Mouse (Mus musculus) liver, adult 2 months (tissue): ENCODE data around the gene Alox5. TPM values are rescaled to one million over a fixed set of nuclear protein-coding genes. Genes with fewer than 3 reads are reported as not detected.

Source experiments
- DNase-seq: peaks from one replicate; pipeline ENCODE4 v3.0.0-alpha.2; 2011; ENCODE audit warnings: low read depth, low spot score; ENCODE audit errors: extremely low read depth
- H3K27ac ChIP-seq: fragments of 200-500 bp; replicated peaks from 2 replicates; pipeline ENCODE4 v1.5.1; 2012; ENCODE audit warnings: low read depth, mild to moderate bottlenecking, control low read depth, inconsistent platforms, low read length; ENCODE audit not compliant: insufficient read depth
- H3K27me3 ChIP-seq: fragments of 200-500 bp; 2 replicates; pipeline ENCODE4 v1.6.1; 2012; ENCODE audit warnings: mild to moderate bottlenecking, moderate library complexity, low read length, inconsistent platforms; ENCODE audit not compliant: control insufficient read depth, insufficient read depth
- H3K36me3 ChIP-seq: fragments of 200-500 bp; 2 replicates; pipeline ENCODE4 v1.6.1; 2012; ENCODE audit warnings: low read length, inconsistent platforms; ENCODE audit not compliant: control insufficient read depth, insufficient read depth
- H3K4me1 ChIP-seq: fragments of 200-500 bp; 2 replicates; pipeline ENCODE4 v1.6.1; 2011; ENCODE audit warnings: low read length; ENCODE audit not compliant: control insufficient read depth, insufficient read depth
- H3K4me3 ChIP-seq: fragments of 200-500 bp; 2 replicates; pipeline ENCODE4 v1.5.1; 2011; ENCODE audit warnings: low read depth, mild to moderate bottlenecking, control low read depth, low read length, moderate library complexity; ENCODE audit not compliant: insufficient read depth
- H3K79me2 ChIP-seq: fragments of 200-500 bp; 2 replicates; pipeline ENCODE4 v1.6.1; 2012; ENCODE audit warnings: inconsistent platforms, mild to moderate bottlenecking, low read length, moderate library complexity; ENCODE audit not compliant: control insufficient read depth, insufficient read depth
- H3K9ac ChIP-seq: fragments of 200-500 bp; 2 replicates; pipeline ENCODE4 v1.6.1; 2012; ENCODE audit warnings: low read depth, mild to moderate bottlenecking, control low read depth, inconsistent platforms, low read length
- CTCF ChIP-seq: fragments of 200-500 bp; IDR thresholded peaks from 2 replicates; pipeline ENCODE4 v1.5.1; 2011; ENCODE audit warnings: low read depth, low read length, control low read depth
- POLR2A ChIP-seq: fragments of 200-500 bp; IDR thresholded peaks from 2 replicates; pipeline ENCODE4 v1.6.1; 2011; ENCODE audit warnings: low read length, control low read depth; ENCODE audit not compliant: insufficient read depth; ENCODE audit errors: extremely low read depth
- WGBS: fragments of 180-500 bp; shearing (Covaris S2); methylation state at CpG from one replicate; pipeline ENCODE4 v1.1.7; 2018; 5-methylcytosine and 5-hydroxymethylcytosine counted together
- polyA plus RNA-seq: library from polyadenylated mRNA; depleted of rRNA; stranded (reverse); fragments of >200 nt; gene quantifications from 2 replicates; pipeline ENCODE4 v1.2.3, GENCODE M21; 2012
- total RNA-seq: library from RNA; depleted of rRNA; stranded (reverse); fragments of >200 nt; gene quantifications from 2 replicates; pipeline ENCODE4 v1.2.3, GENCODE M21; 2014

Gene Alox5
- total and polyA plus RNA-seq, 2 experiments, result 0.07 to 0.09 TPM

- 100% methylated on average over 1 of the region's 1 CpGs for WGBS
- H3K27ac ChIP-seq, result no peak overlapping the region
- no peak for DNase-seq
Observed at GRCm38 (mm10) chr6:116388068-116388467, 72.9 kb downstream of the Alox5 start.

GRCm38 (mm10) chr6:116386506-116386905 lies 74.5 kb downstream of the Alox5 start:
- Histone ChIP-seq H3K4me1 (peaks cover 10% of the 10 kb centered on the region), H3K4me3 (no peak overlapping the region), H3K36me3 (peaks cover 2% of the 10 kb centered on the region; the same call in 1 of the 2 replicates), H3K9ac (no peak overlapping the region), H3K27me3 (no peaks in the 10 kb centered on the region), H3K79me2 (peaks cover 6% of the 10 kb centered on the region; the same call in 1 of the 2 replicates), H3K27ac (no peak overlapping the region)
- TF ChIP-seq POLR2A, result no peak
- no peak for TF ChIP-seq CTCF
- WGBS, result 67% methylated on average over 3 of the region's 3 CpGs
- no peak for DNase-seq

More at GRCm38 (mm10) chr6:116388068-116388467, 72.9 kb downstream of the Alox5 start:
- Histone ChIP-seq H3K36me3 (peaks cover 6% of the 10 kb centered on the region; the same call in 1 of the 2 replicates), H3K27me3 (no peaks in the 10 kb centered on the region), H3K9ac (no peak overlapping the region), H3K4me3 (no peak overlapping the region), H3K4me1 (peaks cover 10% of the 10 kb centered on the region), H3K79me2 (peaks cover 6% of the 10 kb centered on the region; the same call in 1 of the 2 replicates)
- TF ChIP-seq POLR2A (no peak), CTCF (no peak)

- Histone ChIP-seq H3K27ac (no peak overlapping the region), H3K4me1 (peaks cover 10% of the 10 kb centered on the region), H3K9ac (no peak overlapping the region), H3K79me2 (peaks cover 6% of the 10 kb centered on the region; the same call in 1 of the 2 replicates), H3K27me3 (no peaks in the 10 kb centered on the region), H3K36me3 (peaks cover 2% of the 10 kb centered on the region; the same call in 1 of the 2 replicates), H3K4me3 (no peak overlapping the region; the same call in 1 of the 2 replicates)
- no peak for DNase-seq
- WGBS, result 28% methylated on average over 4 of the region's 4 CpGs
- no peak for TF ChIP-seq CTCF
- TF ChIP-seq POLR2A, result no peak
Observed at GRCm38 (mm10) chr6:116386045-116386415, 74.9 kb downstream of the Alox5 start.

- peaks cover 10% of the 10 kb centered on the region for H3K4me1 ChIP-seq
- 18% methylated on average over 5 of the region's 5 CpGs for WGBS
- no peak overlapping the region for H3K9ac ChIP-seq
Observed at GRCm38 (mm10) chr6:116385194-116386044, 75.6 kb downstream of the Alox5 start.

GRCm38 (mm10) chr6:116383582-116383981 lies 77.4 kb downstream of the Alox5 start:
- Histone ChIP-seq H3K4me3 (no peak overlapping the region), H3K27me3 (no peaks in the 10 kb centered on the region), H3K9ac (no peak overlapping the region), H3K36me3 (no peaks in the 10 kb centered on the region; the same call in 1 of the 2 replicates), H3K79me2 (peaks cover 12% of the 10 kb centered on the region), H3K27ac (no peak overlapping the region), H3K4me1 (peaks cover 10% of the 10 kb centered on the region)
- TF ChIP-seq POLR2A (no peak), CTCF (no peak)
- peak; percentile 70 for DNase-seq
- WGBS, result 61% methylated on average over 10 of the region's 10 CpGs

More at GRCm38 (mm10) chr6:116385194-116386044, 75.6 kb downstream of the Alox5 start:
- H3K79me2 ChIP-seq, result peaks cover 6% of the 10 kb centered on the region; the same call in 1 of the 2 replicates
- H3K27ac ChIP-seq, result peak overlapping the region; percentile 17; the same call in 1 of the 2 replicates
- peak; percentile 78 for DNase-seq
- no peak for TF ChIP-seq CTCF
- no peak for TF ChIP-seq POLR2A
- peaks cover under 1% of the 10 kb centered on the region; the same call in 1 of the 2 replicates for H3K36me3 ChIP-seq
- H3K4me3 ChIP-seq, result no peak overlapping the region
- H3K27me3 ChIP-seq, result no peaks in the 10 kb centered on the region

GRCm38 (mm10) chr6:116381605-116382004 lies 79.4 kb downstream of the Alox5 start:
- Histone ChIP-seq H3K9ac (no peak overlapping the region), H3K4me1 (peaks cover 11% of the 10 kb centered on the region), H3K36me3 (peaks cover 11% of the 10 kb centered on the region; the same call in 1 of the 2 replicates), H3K27ac (no peak overlapping the region), H3K27me3 (no peaks in the 10 kb centered on the region), H3K79me2 (peaks cover 13% of the 10 kb centered on the region), H3K4me3 (no peak overlapping the region)
- no peak for DNase-seq
- TF ChIP-seq CTCF (no peak), POLR2A (no peak)
- 78% methylated on average over 2 of the region's 2 CpGs for WGBS
